Mouse (Mus musculus) subcutaneous adipose tissue, adult 2 months (tissue): ENCODE results near the gene Atrn. TPM values are rescaled to one million over a fixed set of nuclear protein-coding genes. Genes with fewer than 3 reads are reported as not detected.

ENCODE experiments used
- polyA plus RNA-seq: library from polyadenylated mRNA; depleted of rRNA; stranded (reverse); fragments of >200 nt; gene quantifications from 2 replicates; pipeline ENCODE4 v1.2.3, GENCODE M21; 2012; ENCODE audit warnings: low replicate concordance; rRNA removed

The Atrn gene
- 17.4 and 22.1 TPM in 2 replicates for polyA plus RNA-seq

DNA sequence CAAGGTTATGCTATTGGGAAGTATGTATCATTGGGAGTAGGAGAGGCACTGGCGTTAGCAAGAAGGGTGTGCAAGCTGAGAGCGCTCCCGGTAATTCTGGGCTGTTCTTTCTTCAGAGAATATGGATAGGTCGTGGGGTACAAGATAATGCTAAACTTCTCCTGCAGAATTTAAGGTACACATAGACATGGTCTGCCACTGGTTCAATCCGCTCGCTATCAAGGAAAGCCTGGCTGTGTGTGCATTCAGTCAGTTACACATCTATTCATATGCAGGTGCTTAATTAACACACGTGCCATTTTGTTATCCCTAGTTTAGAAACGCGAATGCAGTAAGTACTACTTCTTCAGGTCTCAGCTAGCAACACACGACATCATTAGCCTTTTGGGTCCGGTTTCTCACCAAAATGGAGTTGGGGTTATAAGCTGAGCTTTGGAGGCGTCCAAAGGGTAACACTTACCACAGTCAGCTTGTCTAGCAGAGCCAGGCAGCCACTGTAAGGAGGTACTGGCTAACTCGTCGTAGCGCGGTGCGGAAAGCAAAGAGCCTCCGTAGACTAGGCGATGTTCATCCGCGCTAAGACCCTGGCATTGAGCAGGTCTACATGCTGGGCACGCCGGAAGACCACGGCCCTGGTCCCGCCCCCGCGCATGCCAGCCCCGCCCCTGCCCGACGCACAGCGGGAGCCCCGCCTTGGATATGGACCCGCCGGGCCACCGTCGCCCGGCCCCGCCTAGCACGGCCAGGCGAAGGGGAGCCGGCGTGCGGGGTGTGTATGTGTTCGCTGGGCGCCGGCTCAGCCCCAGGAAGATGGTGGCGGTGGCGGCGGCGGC is at the start of gene Atrn, which contains the start of gene 4930402H24Rik:
TSS of gene Atrn (plus strand) at position 745 of the 833 bp plus-strand sequence.
TSS of gene 4930402H24Rik (minus strand) at position 656 of the 833 bp plus-strand sequence.

DNA sequence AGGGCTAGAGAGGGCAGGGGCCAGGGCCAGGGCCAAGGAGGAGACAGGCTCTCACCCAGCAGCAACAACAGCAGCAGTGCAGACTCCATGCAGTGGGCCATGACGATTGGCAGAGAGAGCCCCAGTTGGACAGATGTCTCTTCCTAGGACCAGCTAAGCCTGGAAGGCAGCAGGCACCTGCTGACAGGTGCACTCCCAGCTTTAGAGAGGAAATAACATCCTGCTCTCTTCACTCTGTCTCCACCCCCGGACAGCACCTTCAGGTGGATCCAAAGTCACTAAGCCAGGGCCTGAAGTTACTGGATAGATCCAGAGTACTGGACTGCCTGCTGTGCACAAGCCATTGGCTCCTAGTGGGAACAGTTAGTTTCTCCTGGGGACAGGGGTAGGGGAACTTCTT is 136.7 kb downstream of the Atrn start, which contains the start of gene Gfra4:
TSS of gene Gfra4 (minus strand) at position 101 of the 400 bp plus-strand sequence.

DNA sequence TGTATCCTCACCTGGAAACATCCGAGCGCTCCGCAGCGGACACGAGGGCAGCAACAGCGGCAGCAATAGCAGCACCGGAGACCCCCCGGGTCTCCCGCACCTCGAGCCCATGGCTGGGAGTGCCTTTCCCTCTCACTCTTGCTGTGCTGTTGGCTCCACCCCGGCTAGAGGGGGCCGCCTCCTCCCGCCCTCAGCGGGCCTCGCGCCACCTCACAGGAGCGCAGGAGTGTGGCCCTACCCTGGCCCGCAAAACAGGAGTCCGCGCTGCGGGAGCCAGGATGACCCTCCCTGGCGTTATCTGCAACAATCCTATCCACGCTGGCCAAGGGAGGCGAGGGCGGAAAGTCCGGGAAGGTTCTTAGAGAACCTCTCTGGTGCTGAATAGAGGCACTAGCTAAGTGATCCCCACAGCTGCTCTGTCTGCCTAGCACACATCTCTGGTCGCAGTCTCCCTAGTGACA is 157.1 kb downstream of the Atrn start, which contains the start of gene Adam33:
TSS of gene Adam33 (minus strand) at position 411 of the 461 bp plus-strand sequence.

Other genes with a start within 250 kb of the Atrn start
- gene Ddrgk1, start 241.8 kb upstream of the Atrn start, polyA plus RNA-seq, result 71.0 and 76.8 TPM in 2 replicates
- 35.6 and 38.2 TPM in 2 replicates for gene Itpa, start 238.9 kb upstream of the Atrn start, polyA plus RNA-seq
- 4.9 and 8.8 TPM in 2 replicates for gene Slc4a11, start 209.0 kb upstream of the Atrn start, polyA plus RNA-seq
- 124 and 141 TPM in 2 replicates for gene 4930402H24Rik, start 89 bp upstream of the Atrn start, polyA plus RNA-seq
- 10.7 and 39.6 TPM in 2 replicates for gene Gfra4, start 136.6 kb downstream of the Atrn start, polyA plus RNA-seq
- gene Adam33, start 157.3 kb downstream of the Atrn start, polyA plus RNA-seq, result 21.7 and 41.1 TPM in 2 replicates
- gene Siglec1, start 180.3 kb downstream of the Atrn start, polyA plus RNA-seq, result 18.5 and 25.9 TPM in 2 replicates
- gene Hspa12b, start 220.8 kb downstream of the Atrn start, polyA plus RNA-seq, result 32.4 and 75.2 TPM in 2 replicates
- gene Gm11037, start 227.0 kb downstream of the Atrn start, polyA plus RNA-seq, result not detected in 2 replicates